In the genomic region with DNA sequence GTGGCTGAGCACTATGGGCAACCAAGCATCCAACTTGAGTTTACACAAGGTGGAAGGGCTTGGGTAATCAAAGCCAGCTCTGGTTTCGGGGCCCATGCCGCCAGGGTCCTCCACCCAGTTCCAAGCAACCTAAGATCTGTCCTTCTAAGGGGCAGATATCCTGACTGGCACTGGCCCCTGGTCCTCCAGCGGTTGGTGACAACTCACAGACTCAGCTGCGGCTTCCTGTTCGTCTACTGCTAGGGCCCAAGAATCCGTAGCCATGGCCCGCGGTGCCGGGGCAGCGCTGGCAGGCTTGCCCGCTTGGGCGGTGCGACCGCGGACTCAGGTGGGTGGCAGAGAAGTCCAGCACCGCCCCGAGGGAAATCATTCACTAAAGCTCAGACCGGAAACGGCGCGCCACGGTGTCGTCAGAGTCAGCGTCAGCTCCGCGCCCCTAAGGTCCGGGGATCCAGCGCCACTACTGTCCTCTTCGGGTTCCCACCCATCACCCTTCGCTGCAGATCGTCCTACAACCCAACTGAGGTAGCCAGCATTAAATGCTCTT, we compare ENCODE assay signal across 7 mouse cellular contexts. TPM values are rescaled to one million over a fixed set of nuclear protein-coding genes. Genes with fewer than 3 reads are reported as not detected.
A peak's percentile ranks its signal among the peaks of the same experiment; 100 is the strongest.
DNase-seq lines count a peak whose midpoint lies in the region; ATAC-seq lines count a peak whose summit lies in the region.

No protein-coding gene starts in this region.

- DNase-seq in adrenal gland, postnatal 14 days: peak; percentile 96
- peak; percentile 83 for DNase-seq in embryonic facial prominence, embryonic 11.5 days (ENCODE audit: low spot score)
- peak; percentile 98 for DNase-seq in heart, adult 11 months
- peak; percentile 92 for DNase-seq in kidney, adult 18-20 months
- peak; percentile 85 for DNase-seq in limb, embryonic 11.5 days (ENCODE audit: low spot score)
- peak; percentile 93 for DNase-seq in midbrain, embryonic 14.5 days
- DNase-seq in spleen, adult 18-20 months: peak; percentile 79 to 82

- H3K4me2 ChIP-seq in embryonic facial prominence, embryonic 11.5 days (ENCODE audit: low read depth, low read length): peak overlapping the region; percentile 55
- H3K4me2 ChIP-seq in limb, embryonic 11.5 days (ENCODE audit: low read depth, severe bottlenecking): peak overlapping the region; percentile 91
- peak overlapping the region; percentile 72 for H3K4me2 ChIP-seq in midbrain, embryonic 14.5 days (ENCODE audit: low read length)

- peak overlapping the region; percentile 80 for H3K9ac ChIP-seq in embryonic facial prominence, embryonic 11.5 days (replicated peaks; ENCODE audit: low read length)
- peak overlapping the region; percentile 83 for H3K9ac ChIP-seq in limb, embryonic 11.5 days (ENCODE audit: low read length)
- peak overlapping the region; percentile 80 for H3K9ac ChIP-seq in midbrain, embryonic 14.5 days (replicated peaks; ENCODE audit: low read length)

- no peaks in the 10 kb centered on the region for H3K27me3 ChIP-seq in embryonic facial prominence, embryonic 11.5 days (ENCODE audit: control insufficient read depth, insufficient read depth, low read length)
- H3K27me3 ChIP-seq in limb, embryonic 11.5 days (ENCODE audit: control insufficient read depth, insufficient read depth, low read length): no peaks in the 10 kb centered on the region
- peaks cover 3% of the 10 kb centered on the region; the same call in 1 of the 2 replicates for H3K27me3 ChIP-seq in midbrain, embryonic 14.5 days (ENCODE audit: control insufficient read depth, insufficient read depth, low read length)

- no peak overlapping the region for H3K27ac ChIP-seq in embryonic facial prominence, embryonic 11.5 days (replicated peaks; ENCODE audit: low read depth, low read length)
- no peak overlapping the region for H3K27ac ChIP-seq in limb, embryonic 11.5 days (replicated peaks; ENCODE audit: low read depth, low read length)
- H3K27ac ChIP-seq in midbrain, embryonic 14.5 days (replicated peaks; ENCODE audit: low read depth, low read length): peak overlapping the region; percentile 64

- H3K9me3 ChIP-seq in embryonic facial prominence, embryonic 11.5 days (replicated peaks; ENCODE audit: control insufficient read depth, low read length): no peaks in the 10 kb centered on the region
- no peaks in the 10 kb centered on the region for H3K9me3 ChIP-seq in limb, embryonic 11.5 days (ENCODE audit: control insufficient read depth, low read length)
- no peaks in the 10 kb centered on the region for H3K9me3 ChIP-seq in midbrain, embryonic 14.5 days (ENCODE audit: control insufficient read depth, low read length)

- H3K36me3 ChIP-seq in embryonic facial prominence, embryonic 11.5 days (replicated peaks; ENCODE audit: control insufficient read depth, insufficient read depth, low read depth, low read length): no peaks in the 10 kb centered on the region
- no peaks in the 10 kb centered on the region for H3K36me3 ChIP-seq in limb, embryonic 11.5 days (ENCODE audit: control insufficient read depth, insufficient read depth, low read length)
- no peaks in the 10 kb centered on the region for H3K36me3 ChIP-seq in midbrain, embryonic 14.5 days (ENCODE audit: control insufficient read depth, insufficient read depth, low read length)

- peak overlapping the region; percentile 61 for H3K4me3 ChIP-seq in embryonic facial prominence, embryonic 11.5 days (ENCODE audit: low read depth, low read length)
- H3K4me3 ChIP-seq in limb, embryonic 11.5 days (ENCODE audit: low read depth, low read length): peak overlapping the region; percentile 74
- H3K4me3 ChIP-seq in midbrain, embryonic 14.5 days (replicated peaks; ENCODE audit: low read depth, low read length): peak overlapping the region; percentile 70

- WGBS in embryonic facial prominence, embryonic 11.5 days: under 1% methylated on average over 31 of the region's 31 CpGs
- under 1% methylated on average over 31 of the region's 31 CpGs for WGBS in limb, embryonic 11.5 days
- under 1% methylated on average over 31 of the region's 31 CpGs for WGBS in midbrain, embryonic 14.5 days

- H3K4me1 ChIP-seq in embryonic facial prominence, embryonic 11.5 days (ENCODE audit: control insufficient read depth, insufficient read depth, low read length): no peaks in the 10 kb centered on the region
- no peaks in the 10 kb centered on the region for H3K4me1 ChIP-seq in limb, embryonic 11.5 days (ENCODE audit: control insufficient read depth, insufficient read depth, low read length)
- H3K4me1 ChIP-seq in midbrain, embryonic 14.5 days (ENCODE audit: control insufficient read depth, insufficient read depth, low read length): peaks cover 5% of the 10 kb centered on the region; the same call in 1 of the 2 replicates

- ATAC-seq in embryonic facial prominence, embryonic 11.5 days (replicated peaks; ENCODE audit: insufficient number of reproducible peaks, low FRiP score, low TSS enrichment, low read depth): peak; percentile 89
- peak; percentile 80 for ATAC-seq in limb, embryonic 11.5 days (ENCODE audit: insufficient number of reproducible peaks, low FRiP score, low TSS enrichment, low read depth)
- ATAC-seq in midbrain, embryonic 14.5 days (ENCODE audit: low FRiP score, low TSS enrichment): peak; percentile 76; the same call in 1 of the 2 replicates

RNA-seq across cellular contexts. Expression of a gene that starts 4.1 kb away (rescaled TPM):
- total RNA-seq in adrenal gland, postnatal 14 days (2021): 12.1 and 12.6 TPM in 2 replicates
- 4.5 and 6.5 TPM in 2 replicates for polyA plus RNA-seq in embryonic facial prominence, embryonic 11.5 days (2014; fragmentation: Nextera tagmentation; extraction: Ambion mirVana)
- polyA plus RNA-seq in limb, embryonic 11.5 days (2014; fragmentation: Nextera tagmentation; extraction: Ambion mirVana): 4.5 and 4.7 TPM in 2 replicates
- polyA plus RNA-seq in midbrain, embryonic 14.5 days (2014; fragmentation: Nextera tagmentation; extraction: Ambion mirVana): 5.0 and 7.5 TPM in 2 replicates

RNA-seq across cellular contexts. Expression of a gene that starts 5.5 kb away (rescaled TPM):
- 83.5 and 95.6 TPM in 2 replicates for total RNA-seq in adrenal gland, postnatal 14 days (2021)
- 60.9 and 68.6 TPM in 2 replicates for polyA plus RNA-seq in embryonic facial prominence, embryonic 11.5 days (2014; fragmentation: Nextera tagmentation; extraction: Ambion mirVana)
- 66.1 and 78.4 TPM in 2 replicates for polyA plus RNA-seq in limb, embryonic 11.5 days (2014; fragmentation: Nextera tagmentation; extraction: Ambion mirVana)
- polyA plus RNA-seq in midbrain, embryonic 14.5 days (2014; fragmentation: Nextera tagmentation; extraction: Ambion mirVana): 73.1 and 75.9 TPM in 2 replicates

RNA-seq across cellular contexts. Expression of a gene that starts 28.7 kb away (rescaled TPM):
- not detected in 2 replicates for total RNA-seq in adrenal gland, postnatal 14 days (2021)
- polyA plus RNA-seq in embryonic facial prominence, embryonic 11.5 days (2014; fragmentation: Nextera tagmentation; extraction: Ambion mirVana): 31.2 and 39.6 TPM in 2 replicates
- 31.1 and 35.1 TPM in 2 replicates for polyA plus RNA-seq in limb, embryonic 11.5 days (2014; fragmentation: Nextera tagmentation; extraction: Ambion mirVana)
- not detected in 2 replicates for polyA plus RNA-seq in midbrain, embryonic 14.5 days (2014; fragmentation: Nextera tagmentation; extraction: Ambion mirVana)

RNA-seq across cellular contexts. Expression of a gene that starts 29.9 kb away (rescaled TPM):
- 47.4 and 54.0 TPM in 2 replicates for total RNA-seq in adrenal gland, postnatal 14 days (2021)
- polyA plus RNA-seq in embryonic facial prominence, embryonic 11.5 days (2014; fragmentation: Nextera tagmentation; extraction: Ambion mirVana): 30.9 and 32.6 TPM in 2 replicates
- polyA plus RNA-seq in limb, embryonic 11.5 days (2014; fragmentation: Nextera tagmentation; extraction: Ambion mirVana): 34.1 and 40.3 TPM in 2 replicates
- polyA plus RNA-seq in midbrain, embryonic 14.5 days (2014; fragmentation: Nextera tagmentation; extraction: Ambion mirVana): 11.5 and 15.7 TPM in 2 replicates

Comparison
In these comparisons a context has a peak if more than half of its experiments do, and no peak if none do; other contexts are left out.
1. RNA of a gene that starts 28.7 kb away (polyA plus RNA-seq): 31.2 to 39.6 TPM in embryonic facial prominence, embryonic 11.5 days and 31.1 to 35.1 TPM in limb, embryonic 11.5 days; not detected in midbrain, embryonic 14.5 days; every median in the first group is over 10 times any median in the second.
2. Peak in every context shown above with its lines, with median percentiles within 50 percentile points of each other: DNase-seq, ATAC-seq, H3K4me2 ChIP-seq, H3K4me3 ChIP-seq and H3K9ac ChIP-seq.